Mouse (Mus musculus): Measurements from ENCODE around the gene Adamts7. TPM values are rescaled to one million over a fixed set of nuclear protein-coding genes. Genes with fewer than 3 reads are reported as not detected.

Adamts7 gene
- polyA plus RNA-seq, 1 experiment from 2014 or later: 1.5 TPM

DNA sequence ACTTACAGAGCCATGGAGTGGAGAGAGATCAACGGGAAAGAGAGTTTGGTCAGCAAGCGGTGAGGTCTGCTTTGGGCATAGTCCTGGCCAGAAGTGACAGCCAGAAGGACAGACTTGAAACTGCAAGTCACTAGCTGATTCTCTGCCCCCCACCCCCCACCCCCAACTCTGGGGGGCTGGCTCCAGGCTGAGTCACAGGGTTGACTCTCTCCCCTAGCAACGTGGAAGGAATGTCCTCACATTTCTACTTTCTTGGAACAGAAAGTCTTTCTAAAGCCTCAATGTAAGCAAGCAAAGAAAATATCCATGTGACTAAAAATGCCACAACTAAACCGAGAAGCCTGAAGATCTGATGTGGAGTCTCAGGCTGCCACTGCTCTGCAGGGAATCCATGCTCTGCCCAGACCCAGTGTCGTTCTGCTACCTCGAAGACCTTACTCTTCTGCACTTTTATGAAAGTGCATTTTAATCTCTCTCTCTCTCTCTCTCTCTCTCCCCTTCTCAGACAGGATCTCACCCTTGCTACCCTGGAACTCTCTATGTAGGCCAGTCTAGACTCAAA lies 93.1 kb downstream of the Adamts7 start:
- H3K4me1 ChIP-seq: peaks cover 93% of the 10 kb centered on the region
- 36% methylated on average over 6 of the region's 6 CpGs for WGBS (ENCODE audit: insufficient replicate concordance)

DNA sequence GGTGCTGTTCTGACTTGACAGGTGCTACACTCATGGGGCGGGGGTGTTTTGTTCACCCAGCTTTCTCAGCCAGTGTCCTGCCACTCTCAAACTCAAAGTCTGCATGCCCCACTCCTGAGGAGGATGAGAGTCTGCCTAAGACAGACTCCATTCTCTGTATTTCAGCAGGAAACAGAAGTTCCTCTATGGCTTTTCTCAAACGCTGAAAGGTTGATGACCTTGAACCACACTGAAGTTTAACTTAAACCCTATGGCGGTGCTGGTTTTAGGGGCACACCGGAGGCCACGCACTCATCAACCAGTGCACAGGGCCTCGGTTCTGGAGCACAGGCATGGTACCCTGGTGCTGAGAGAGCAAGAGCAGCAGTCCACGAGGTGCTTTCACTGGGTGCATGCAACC lies 94.4 kb downstream of the Adamts7 start:
- no peak overlapping the region for H3K4me3 ChIP-seq
- H3K27me3 ChIP-seq (replicated peaks): no peaks in the 10 kb centered on the region
- H3K4me2 ChIP-seq: peak overlapping the region; percentile 23
- WGBS (ENCODE audit: insufficient replicate concordance): 47% methylated on average over 7 of the region's 7 CpGs
- no peak for ATAC-seq
- H3K9ac ChIP-seq: 0 out of 2 replicates have a peak overlapping the region, but pooled peaks have one; percentile 15
- peak overlapping the region; percentile 86 for H3K27ac ChIP-seq
- peaks cover 39% of the 10 kb centered on the region for H3K36me3 ChIP-seq
- peaks cover 93% of the 10 kb centered on the region for H3K4me1 ChIP-seq
- no peaks in the 10 kb centered on the region for H3K9me3 ChIP-seq (replicated peaks)

More for the DNA sequence above, 93.1 kb downstream of the Adamts7 start:
- ATAC-seq: no peak
- no peaks in the 10 kb centered on the region for H3K27me3 ChIP-seq (replicated peaks)
- peak overlapping the region; percentile 86 for H3K27ac ChIP-seq
- no peak overlapping the region for H3K4me2 ChIP-seq
- H3K4me3 ChIP-seq: no peak overlapping the region
- H3K9ac ChIP-seq: peak overlapping the region; percentile 32; the same call in 1 of the 2 replicates
- H3K36me3 ChIP-seq: peaks cover 39% of the 10 kb centered on the region
- H3K9me3 ChIP-seq (replicated peaks): no peaks in the 10 kb centered on the region

Other genes with a start within 250 kb of the Adamts7 start
- gene Ctsh, start 108.9 kb upstream of the Adamts7 start, polyA plus RNA-seq (2016; fragmentation: Nextera tagmentation; extraction: Ambion mirVana): 23.3 and 28.1 TPM in 2 replicates
- gene Morf4l1, start 48.3 kb upstream of the Adamts7 start, polyA plus RNA-seq (2016; fragmentation: Nextera tagmentation; extraction: Ambion mirVana): 179 and 180 TPM in 2 replicates
- gene Tbc1d2b, start 107.7 kb downstream of the Adamts7 start, polyA plus RNA-seq (2016; fragmentation: Nextera tagmentation; extraction: Ambion mirVana): 11.0 and 12.2 TPM in 2 replicates

Data from liver, embryonic 12.5 days (tissue).